ENCODE assay signal across 10 mouse cellular contexts in the genomic region with DNA sequence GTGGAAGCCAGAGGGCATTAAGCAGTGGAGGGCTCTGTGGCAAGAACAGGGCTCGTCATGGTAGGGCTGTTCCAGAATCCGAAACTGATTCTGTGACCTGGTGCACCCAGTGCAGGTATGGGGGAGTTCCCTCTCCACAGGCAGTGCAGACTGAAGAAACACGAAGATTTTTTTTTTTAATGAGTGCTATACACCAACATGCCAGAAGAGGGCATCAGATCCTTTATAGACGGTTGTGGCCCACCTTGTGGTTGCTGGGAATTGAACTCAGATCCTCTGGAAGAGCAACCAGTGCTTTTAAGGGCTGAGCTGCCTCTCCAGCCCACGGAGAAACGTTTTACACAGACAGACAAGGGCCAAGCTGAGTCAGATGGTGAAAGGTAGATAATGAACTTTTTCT.
A peak's percentile ranks its signal among the peaks of the same experiment; 100 is the strongest.
DNase-seq lines count a peak whose midpoint lies in the region; ATAC-seq and TF ChIP-seq lines count a peak whose summit lies in the region.
"Had no signal": no experiment of that assay in that cellular context is flagged by ENCODE, and none has a peak within 500 bp of the region (broad histone marks: within the 10 kb centered on the region; RNA-seq: fewer than 3 reads in every experiment).

No protein-coding gene starts in this region.

- peak; percentile 31 for DNase-seq in embryo, embryonic 10.5 days (ENCODE audit: low spot score)
- no peak for DNase-seq in embryo, embryonic 9.5 days (ENCODE audit: extremely low spot score)
- no peak for DNase-seq in liver, embryonic 14.5 days (ENCODE audit: low read depth in 3 of 3, low spot score in 3 of 3)
- peak; percentile 15 for DNase-seq in NIH3T3 (ENCODE audit: low read depth)
- DNase-seq in cerebellum, adult 9-11 months: no peak
- DNase-seq in heart, postnatal 25 days (ENCODE audit: low spot score): no peak

- TF ChIP-seq EP300 in liver, embryonic 14.5 days (IDR thresholded peaks at IDR 0.05; ENCODE audit: low read depth): no peak

- H3K4me3 ChIP-seq in liver, embryonic 14.5 days (ENCODE audit: insufficient read depth in 1 of 2, low read depth in 2 of 2, low read length in 2 of 2): no peak overlapping the region
- H3K4me3 ChIP-seq in liver, embryonic 12.5 days: no peak overlapping the region
- H3K4me3 ChIP-seq in small intestine, adult 2 months (ENCODE audit: low read depth, low read length): no peak overlapping the region
- H3K4me3 ChIP-seq: hindbrain, embryonic 13.5 days had no signal

- 39% methylated on average over 6 of the region's 6 CpGs for WGBS in liver, embryonic 14.5 days (ENCODE audit: insufficient replicate concordance)
- WGBS in liver, embryonic 12.5 days (ENCODE audit: insufficient replicate concordance): 40% methylated on average over 6 of the region's 6 CpGs
- whole genome bisulfite sequencing in small intestine, adult 2 months: 68% methylated on average over 6 of the region's 6 CpGs

- H3K36me3 ChIP-seq in liver, embryonic 14.5 days (replicated peaks; ENCODE audit: control insufficient read depth, insufficient read depth, low read depth): no peaks in the 10 kb centered on the region
- H3K36me3 ChIP-seq in liver, embryonic 12.5 days: no peaks in the 10 kb centered on the region
- no peaks in the 10 kb centered on the region for H3K36me3 ChIP-seq in small intestine, adult 2 months (ENCODE audit: control insufficient read depth, insufficient read depth, low read length)
- H3K36me3 ChIP-seq: hindbrain, embryonic 13.5 days had no signal

- no peak for TF ChIP-seq POLR2A in small intestine, adult 2 months (IDR thresholded peaks at IDR 0.05; ENCODE audit: low read depth, low read length)

- no peak overlapping the region for H3K9ac ChIP-seq in liver, embryonic 14.5 days (replicated peaks)
- no peak overlapping the region for H3K9ac ChIP-seq in liver, embryonic 12.5 days
- H3K9ac ChIP-seq: hindbrain, embryonic 13.5 days had no signal

- no peak overlapping the region for H3K27ac ChIP-seq in liver, embryonic 14.5 days
- H3K27ac ChIP-seq in liver, embryonic 12.5 days: no peak overlapping the region
- no peak overlapping the region for H3K27ac ChIP-seq in small intestine, adult 2 months (ENCODE audit: insufficient read depth, low read depth, low read length)
- H3K27ac ChIP-seq: hindbrain, embryonic 13.5 days had no signal

- no peaks in the 10 kb centered on the region for H3K9me3 ChIP-seq in liver, embryonic 14.5 days (ENCODE audit: control insufficient read depth, low read length)
- no peaks in the 10 kb centered on the region for H3K9me3 ChIP-seq in liver, embryonic 12.5 days (replicated peaks)
- H3K9me3 ChIP-seq: hindbrain, embryonic 13.5 days had no signal

- H3K4me1 ChIP-seq in liver, embryonic 14.5 days (replicated peaks; ENCODE audit: control insufficient read depth in 2 of 2, insufficient read depth in 2 of 2, low read length in 1 of 2): no peaks in the 10 kb centered on the region
- no peaks in the 10 kb centered on the region for H3K4me1 ChIP-seq in liver, embryonic 12.5 days
- H3K4me1 ChIP-seq in small intestine, adult 2 months (ENCODE audit: control insufficient read depth, insufficient read depth, insufficient read length, low read length): no peaks in the 10 kb centered on the region
- H3K4me1 ChIP-seq: hindbrain, embryonic 13.5 days had no signal

- TF ChIP-seq CTCF in liver, embryonic 14.5 days (IDR thresholded peaks at IDR 0.05; ENCODE audit: low read depth): peak; percentile 31; the same call in 1 of the 2 replicates
- TF ChIP-seq CTCF in small intestine, adult 2 months (IDR thresholded peaks at IDR 0.05; ENCODE audit: extremely low read depth, insufficient read length, insufficient replicate concordance, low read depth, low read length): peak; percentile 38; the same call in 1 of the 2 replicates

- no peaks in the 10 kb centered on the region for H3K27me3 ChIP-seq in liver, embryonic 14.5 days (ENCODE audit: control insufficient read depth, insufficient read depth, low read length)
- H3K27me3 ChIP-seq in liver, embryonic 12.5 days (replicated peaks): no peaks in the 10 kb centered on the region
- H3K27me3 ChIP-seq in small intestine, adult 2 months (ENCODE audit: control insufficient read depth, insufficient read depth, low read length): no peaks in the 10 kb centered on the region
- H3K27me3 ChIP-seq: hindbrain, embryonic 13.5 days had no signal

- intact Hi-C loops in heart, postnatal 25 days (cut with DNase I): loop anchor here (2.0 kb wide), 1 partner anchor 141 kb away; no protein-coding TSS in a partner anchor

- no peak overlapping the region for H3K4me2 ChIP-seq in liver, embryonic 14.5 days (ENCODE audit: low read depth)
- H3K4me2 ChIP-seq in liver, embryonic 12.5 days: no peak overlapping the region
- H3K4me2 ChIP-seq: heart, embryonic 11.5 days; hindbrain, embryonic 13.5 days had no signal

- no peak for ATAC-seq in liver, embryonic 14.5 days (ENCODE audit: insufficient read depth)
- ATAC-seq in liver, embryonic 12.5 days: no peak

Comparison
In these comparisons a context has a peak if more than half of its experiments do, and no peak if none do; other contexts are left out.
1. DNase-seq: peak in embryo, embryonic 10.5 days (single experiment) and NIH3T3 (single experiment); none in embryo, embryonic 9.5 days (single experiment), liver, embryonic 14.5 days (0 of 3), cerebellum, adult 9-11 months (single experiment) and heart, postnatal 25 days (single experiment).